Mouse (Mus musculus): Measurements from ENCODE around the gene Cyp2j7. TPM values are rescaled to one million over a fixed set of nuclear protein-coding genes. Genes with fewer than 3 reads are reported as not detected.
"Not testable (repeated sequence)": the region's sequence is repeated elsewhere in the genome, so short reads cannot be mapped to it uniquely, and the experiment has no call there.

Cyp2j7 gene
- not detected for total RNA-seq (2021)
- long read RNA-seq, experiment 1 = 0 reads
- long read RNA-seq, experiment 2 = 0 reads

GRCm38 (mm10) chr4:96236559-96236958, at the start of gene Cyp2j7:
Cyp2j7 (minus strand) TSS chr4:96236659.
- DNase-seq (ENCODE audit: low spot score in 2 of 2) = no peak

- not testable (repeated sequence) for DNase-seq (ENCODE audit: low spot score in 2 of 2)
Measured at GRCm38 (mm10) chr4:96276896-96277295, 40.4 kb upstream of the Cyp2j7 start.

- peak in 1 of 2 experiments; percentile 22 for DNase-seq (ENCODE audit: low spot score in 2 of 2)
Measured at GRCm38 (mm10) chr4:96273907-96274306, 37.4 kb upstream of the Cyp2j7 start.

- DNase-seq (ENCODE audit: low spot score in 2 of 2) = no peak
Measured at GRCm38 (mm10) chr4:96196701-96197100, 39.8 kb downstream of the Cyp2j7 start.

- DNase-seq (ENCODE audit: low spot score in 2 of 2) = not testable (repeated sequence)
Measured at GRCm38 (mm10) chr4:96189321-96189720, 47.1 kb downstream of the Cyp2j7 start.

GRCm38 (mm10) chr4:96188671-96189070, 47.8 kb downstream of the Cyp2j7 start:
- DNase-seq (ENCODE audit: low spot score in 2 of 2) = not testable (repeated sequence)

GRCm38 (mm10) chr4:96188146-96188545, 48.3 kb downstream of the Cyp2j7 start:
- not testable (repeated sequence) for DNase-seq (ENCODE audit: low spot score in 2 of 2)

- DNase-seq (ENCODE audit: low spot score in 2 of 2) = not testable (repeated sequence)
Measured at GRCm38 (mm10) chr4:96184716-96185115, 51.7 kb downstream of the Cyp2j7 start.

GRCm38 (mm10) chr4:96162839-96163238, 73.6 kb downstream of the Cyp2j7 start:
- DNase-seq (ENCODE audit: low spot score in 2 of 2) = no peak

GRCm38 (mm10) chr4:96161575-96161974, 74.9 kb downstream of the Cyp2j7 start:
- DNase-seq (ENCODE audit: low spot score in 2 of 2) = no peak

Other genes with a start within 250 kb of the Cyp2j7 start
- not detected for gene Cyp2j13, start 159.1 kb downstream of the Cyp2j7 start, total RNA-seq (2021)
- gene Cyp2j12, start 95.5 kb downstream of the Cyp2j7 start, total RNA-seq (2021) = not detected
- not detected for gene Cyp2j11, start 112.0 kb upstream of the Cyp2j7 start, total RNA-seq (2021)